Mouse (Mus musculus): Measurements from ENCODE around the gene Tmcc2. TPM values are rescaled to one million over a fixed set of nuclear protein-coding genes. Genes with fewer than 3 reads are reported as not detected.
A peak's percentile ranks its signal among the peaks of the same experiment; 100 is the strongest.

The Tmcc2 gene
- polyA plus RNA-seq, 1 experiment from 2014 or later = 2.2 TPM

GRCm38 (mm10) chr1:132317413-132317812, 73.7 kb downstream of the Tmcc2 start:
- Histone ChIP-seq H3K4me3 (ENCODE audit: low read depth, low read length) (peak overlapping the region; percentile 51), H3K4me2 (replicated peaks; ENCODE audit: low read depth) (peak overlapping the region; percentile 83), H3K4me1 (replicated peaks; ENCODE audit: control insufficient read depth, insufficient read depth, low read length) (peaks cover 33% of the 10 kb centered on the region), H3K36me3 (ENCODE audit: control insufficient read depth, insufficient read depth) (no peaks in the 10 kb centered on the region; the same call in 1 of the 2 replicates), H3K9ac (ENCODE audit: low read depth, low read length) (no peak overlapping the region; the same call in 1 of the 2 replicates), H3K27me3 (replicated peaks; ENCODE audit: control insufficient read depth, insufficient read depth, low read length) (no peaks in the 10 kb centered on the region), H3K27ac (ENCODE audit: low read depth, low read length) (peak overlapping the region; percentile 70), H3K9me3 (ENCODE audit: control insufficient read depth) (no peaks in the 10 kb centered on the region)
- 39% methylated on average over 4 of the region's 4 CpGs for WGBS
- ATAC-seq = peak; percentile 15; the same call in 1 of the 2 replicates
- no peak for TF ChIP-seq CTCF (IDR thresholded peaks at IDR 0.05; ENCODE audit: low read depth)

- no peak for TF ChIP-seq CTCF (IDR thresholded peaks at IDR 0.05; ENCODE audit: low read depth)
- peaks cover 29% of the 10 kb centered on the region for H3K4me1 ChIP-seq (replicated peaks; ENCODE audit: control insufficient read depth, insufficient read depth, low read length)
- no peak for ATAC-seq
- H3K4me3 ChIP-seq (ENCODE audit: low read depth, low read length) = peak overlapping the region; percentile 51
- WGBS = 29% methylated on average over 7 of the region's 7 CpGs
- H3K27ac ChIP-seq (ENCODE audit: low read depth, low read length) = peak overlapping the region; percentile 74
- no peaks in the 10 kb centered on the region for H3K36me3 ChIP-seq (ENCODE audit: control insufficient read depth, insufficient read depth)
- peak overlapping the region; percentile 83 for H3K4me2 ChIP-seq (replicated peaks; ENCODE audit: low read depth)
- no peaks in the 10 kb centered on the region for H3K9me3 ChIP-seq (ENCODE audit: control insufficient read depth)
- H3K27me3 ChIP-seq (replicated peaks; ENCODE audit: control insufficient read depth, insufficient read depth, low read length) = no peaks in the 10 kb centered on the region
- peak overlapping the region; percentile 66 for H3K9ac ChIP-seq (ENCODE audit: low read depth, low read length)
Measured at GRCm38 (mm10) chr1:132316625-132316994, 74.5 kb downstream of the Tmcc2 start.

- peak within 1 kb of the TSS; percentile 51 for H3K4me3 ChIP-seq (ENCODE audit: low read depth, low read length)
- peak within 1 kb of the TSS; percentile 83 for H3K4me2 ChIP-seq (replicated peaks; ENCODE audit: low read depth)
- peaks cover 26% of the 10 kb centered on the region for H3K4me1 ChIP-seq (replicated peaks; ENCODE audit: control insufficient read depth, insufficient read depth, low read length)
- H3K36me3 ChIP-seq (ENCODE audit: control insufficient read depth, insufficient read depth) = no peaks in the 10 kb centered on the region
- peak within 1 kb of the TSS; percentile 66 for H3K9ac ChIP-seq (ENCODE audit: low read depth, low read length)
- H3K9me3 ChIP-seq (ENCODE audit: control insufficient read depth) = no peaks in the 10 kb centered on the region
- no peak for TF ChIP-seq CTCF (IDR thresholded peaks at IDR 0.05; ENCODE audit: low read depth)
- peak; percentile 81 for ATAC-seq
- H3K27me3 ChIP-seq (replicated peaks; ENCODE audit: control insufficient read depth, insufficient read depth, low read length) = no peaks in the 10 kb centered on the region
- WGBS = under 1% methylated on average over 67 of the region's 67 CpGs
- H3K27ac ChIP-seq (ENCODE audit: low read depth, low read length) = peak within 1 kb of the TSS; percentile 74
Measured at GRCm38 (mm10) chr1:132315889-132316624, 75.0 kb downstream of the Tmcc2 start, which contains the start of gene Nuak2. Gene Nuak2 (plus strand): TSS chr1:132316126.

- Histone ChIP-seq H3K4me1 (replicated peaks; ENCODE audit: control insufficient read depth, insufficient read depth, low read length) (peaks cover 5% of the 10 kb centered on the region), H3K27me3 (replicated peaks; ENCODE audit: control insufficient read depth, insufficient read depth, low read length) (no peaks in the 10 kb centered on the region), H3K4me3 (ENCODE audit: low read depth, low read length) (no peak overlapping the region), H3K9me3 (ENCODE audit: control insufficient read depth) (no peaks in the 10 kb centered on the region), H3K27ac (ENCODE audit: low read depth, low read length) (no peak overlapping the region), H3K36me3 (ENCODE audit: control insufficient read depth, insufficient read depth) (no peaks in the 10 kb centered on the region), H3K9ac (ENCODE audit: low read depth, low read length) (no peak overlapping the region), H3K4me2 (replicated peaks; ENCODE audit: low read depth) (no peak overlapping the region)
- WGBS = 51% methylated on average over 3 of the region's 3 CpGs
- ATAC-seq = 0 out of 2 replicates have a peak, but pooled peaks have one; percentile 12
- TF ChIP-seq CTCF (IDR thresholded peaks at IDR 0.05; ENCODE audit: low read depth) = peak; percentile 88
Measured at GRCm38 (mm10) chr1:132312703-132313102, 78.4 kb downstream of the Tmcc2 start.

- no peak overlapping the region for H3K4me2 ChIP-seq (replicated peaks; ENCODE audit: low read depth)
- TF ChIP-seq CTCF (IDR thresholded peaks at IDR 0.05; ENCODE audit: low read depth) = no peak
- H3K9me3 ChIP-seq (ENCODE audit: control insufficient read depth) = no peaks in the 10 kb centered on the region
- H3K36me3 ChIP-seq (ENCODE audit: control insufficient read depth, insufficient read depth) = no peaks in the 10 kb centered on the region
- no peak overlapping the region for H3K9ac ChIP-seq (ENCODE audit: low read depth, low read length)
- peaks cover under 1% of the 10 kb centered on the region; the same call in 1 of the 2 replicates for H3K4me1 ChIP-seq (replicated peaks; ENCODE audit: control insufficient read depth, insufficient read depth, low read length)
- no peak overlapping the region for H3K4me3 ChIP-seq (ENCODE audit: low read depth, low read length)
- no peaks in the 10 kb centered on the region for H3K27me3 ChIP-seq (replicated peaks; ENCODE audit: control insufficient read depth, insufficient read depth, low read length)
- no peak for ATAC-seq
- H3K27ac ChIP-seq (ENCODE audit: low read depth, low read length) = no peak overlapping the region
- WGBS = 47% methylated on average over 2 of the region's 2 CpGs
Measured at GRCm38 (mm10) chr1:132312043-132312442, 79.0 kb downstream of the Tmcc2 start.

GRCm38 (mm10) chr1:132311174-132311859, 79.8 kb downstream of the Tmcc2 start:
- 66% methylated on average over 10 of the region's 10 CpGs for WGBS

More at GRCm38 (mm10) chr1:132311174-132311859, 79.8 kb downstream of the Tmcc2 start:
- H3K9me3 ChIP-seq (ENCODE audit: control insufficient read depth) = no peaks in the 10 kb centered on the region
- no peak overlapping the region for H3K9ac ChIP-seq (ENCODE audit: low read depth, low read length)
- no peak overlapping the region for H3K4me2 ChIP-seq (replicated peaks; ENCODE audit: low read depth)
- no peaks in the 10 kb centered on the region; the same call in 1 of the 2 replicates for H3K4me1 ChIP-seq (replicated peaks; ENCODE audit: control insufficient read depth, insufficient read depth, low read length)
- TF ChIP-seq CTCF (IDR thresholded peaks at IDR 0.05; ENCODE audit: low read depth) = no peak
- H3K27ac ChIP-seq (ENCODE audit: low read depth, low read length) = no peak overlapping the region
- ATAC-seq = no peak
- H3K36me3 ChIP-seq (ENCODE audit: control insufficient read depth, insufficient read depth) = no peaks in the 10 kb centered on the region
- no peak overlapping the region for H3K4me3 ChIP-seq (ENCODE audit: low read depth, low read length)
- H3K27me3 ChIP-seq (replicated peaks; ENCODE audit: control insufficient read depth, insufficient read depth, low read length) = no peaks in the 10 kb centered on the region
